Mouse (Mus musculus): ENCODE results near the gene Dysf.

DNA sequence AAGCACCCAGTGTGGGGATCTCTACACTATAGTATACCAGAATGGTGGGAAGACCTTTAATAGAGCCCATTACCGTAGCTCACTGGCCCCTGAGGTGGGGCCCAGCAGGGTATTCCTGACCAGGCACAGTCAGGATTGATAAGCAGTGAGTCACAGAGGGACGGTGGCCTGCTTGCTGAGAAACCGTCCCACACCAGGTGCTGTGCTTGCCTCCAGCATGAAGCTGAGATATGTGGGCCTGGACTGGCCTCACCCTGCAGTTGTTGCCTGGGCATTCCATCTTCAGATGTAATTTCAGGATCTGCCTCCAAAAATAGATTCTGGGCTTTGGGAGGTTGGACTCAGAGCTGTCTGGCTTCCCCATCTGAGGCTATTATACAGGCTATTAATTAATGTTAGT, 13.6 kb downstream of the Dysf start:
- TF ChIP-seq CTCF (IDR thresholded peaks at IDR 0.05; ENCODE audit: borderline replicate concordance, insufficient read depth, low read depth, low read length) (no peak), POLR2A (IDR thresholded peaks at IDR 0.05; ENCODE audit: borderline replicate concordance, insufficient read depth, low read length) (no peak)
